Mouse (Mus musculus): ENCODE measurements around the gene Satl1. TPM values are rescaled to one million over a fixed set of nuclear protein-coding genes. Genes with fewer than 3 reads are reported as not detected.

The Satl1 gene
- polyA plus RNA-seq, 1 experiment: 23.6 TPM

GRCm38 (mm10) chrX:112347467-112348394, 58.8 kb downstream of the Satl1 start:
- H3K4me3 ChIP-seq (ENCODE audit: control insufficient read depth, low read depth, low read length): no peak overlapping the region
- H3K4me1 ChIP-seq (ENCODE audit: control insufficient read depth, insufficient read depth, low read length): no peaks in the 10 kb centered on the region
- TF ChIP-seq CTCF (IDR thresholded peaks at IDR 0.05; ENCODE audit: control insufficient read depth, insufficient read depth, insufficient replicate concordance, low read depth, low read length) (no peak), POLR2A (IDR thresholded peaks at IDR 0.05; ENCODE audit: control insufficient read depth, low read depth, low read length) (no peak)
- H3K36me3 ChIP-seq (ENCODE audit: control insufficient read depth, insufficient read depth, low read length): no peaks in the 10 kb centered on the region
- no peaks in the 10 kb centered on the region for H3K27me3 ChIP-seq (ENCODE audit: control insufficient read depth, insufficient read depth, low read length)
- H3K27ac ChIP-seq (ENCODE audit: control insufficient read depth, insufficient read depth, low read depth, low read length): no peak overlapping the region

DNA sequence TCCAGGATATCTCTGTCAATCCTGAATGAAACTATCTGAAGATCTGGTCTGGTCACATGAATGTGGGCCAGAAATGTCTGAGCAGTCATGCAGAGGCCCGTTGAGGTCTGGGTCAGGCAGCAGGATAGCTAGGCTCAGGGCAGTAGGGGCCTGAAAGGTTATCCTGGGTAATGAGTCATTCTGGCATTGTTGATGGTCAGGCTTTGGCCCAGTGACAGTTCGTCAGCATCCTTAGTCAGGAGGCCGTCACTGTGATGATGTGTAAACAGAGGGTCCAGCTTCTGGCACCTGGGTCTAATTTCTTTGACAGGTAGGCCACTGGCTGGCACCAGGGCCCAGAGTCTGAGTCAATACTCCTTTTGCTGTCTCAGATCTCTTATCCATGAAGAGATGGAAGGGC, 67.1 kb downstream of the Satl1 start:
- TF ChIP-seq POLR2A (IDR thresholded peaks at IDR 0.05; ENCODE audit: control insufficient read depth, low read depth, low read length): no peak
- no peak for TF ChIP-seq CTCF (IDR thresholded peaks at IDR 0.05; ENCODE audit: control insufficient read depth, insufficient read depth, insufficient replicate concordance, low read depth, low read length)
- H3K4me1 ChIP-seq (ENCODE audit: control insufficient read depth, insufficient read depth, low read length): no peaks in the 10 kb centered on the region
- H3K36me3 ChIP-seq (ENCODE audit: control insufficient read depth, insufficient read depth, low read length): no peaks in the 10 kb centered on the region
- no peak overlapping the region for H3K4me3 ChIP-seq (ENCODE audit: control insufficient read depth, low read depth, low read length)
- no peaks in the 10 kb centered on the region for H3K27me3 ChIP-seq (ENCODE audit: control insufficient read depth, insufficient read depth, low read length)
- no peak overlapping the region for H3K27ac ChIP-seq (ENCODE audit: control insufficient read depth, insufficient read depth, low read depth, low read length)

Other genes with a start within 250 kb of the Satl1 start
- 2.1 and 2.5 TPM in 2 replicates for gene 4933403O08Rik, start 167.7 kb downstream of the Satl1 start, polyA plus RNA-seq (2012; rRNA removed)
- 0.88 and 1.1 TPM in 2 replicates for gene Apool, start 95.4 kb downstream of the Satl1 start, polyA plus RNA-seq (2012; rRNA removed)
- gene 2010106E10Rik, start 88.5 kb upstream of the Satl1 start, polyA plus RNA-seq (2012; rRNA removed): not detected in 2 replicates
- 2.9 and 4.3 TPM in 2 replicates for gene Zfp711, start 193.7 kb upstream of the Satl1 start, polyA plus RNA-seq (2012; rRNA removed)

Data from testis, adult 2 months (tissue).